Mouse (Mus musculus) small intestine, adult 2 months (tissue): ENCODE measurements around the gene Slc22a21. TPM values are rescaled to one million over a fixed set of nuclear protein-coding genes. Genes with fewer than 3 reads are reported as not detected.

ENCODE experiments used
- H3K27ac ChIP-seq: fragments of 200-500 bp; 2 replicates; pipeline ENCODE4 v1.5.1; 2012; ENCODE audit warnings: low read depth, low read length, control low read depth, inconsistent platforms; ENCODE audit not compliant: insufficient read depth
- H3K27me3 ChIP-seq: fragments of 200-500 bp; 2 replicates; pipeline ENCODE4 v1.6.1; 2012; ENCODE audit warnings: mild to moderate bottlenecking, moderate library complexity, low read length, inconsistent platforms; ENCODE audit not compliant: control insufficient read depth, insufficient read depth
- H3K36me3 ChIP-seq: fragments of 200-500 bp; 2 replicates; pipeline ENCODE4 v1.6.1; 2012; ENCODE audit warnings: mild to moderate bottlenecking, low read length, control low read depth, inconsistent platforms; ENCODE audit not compliant: control insufficient read depth, insufficient read depth
- H3K4me1 ChIP-seq: fragments of 200-500 bp; 2 replicates; pipeline ENCODE4 v1.6.1; 2012; ENCODE audit warnings: low read length, inconsistent platforms, mixed read lengths; ENCODE audit not compliant: control insufficient read depth, insufficient read depth, insufficient read length
- H3K4me3 ChIP-seq: fragments of 200-500 bp; 2 replicates; pipeline ENCODE4 v1.5.1; 2012; ENCODE audit warnings: low read depth, mild to moderate bottlenecking, control low read depth, inconsistent platforms, low read length, moderate library complexity
- CTCF ChIP-seq: fragments of 200-500 bp; IDR thresholded peaks from 2 replicates; pipeline ENCODE4 v1.5.1; 2012; ENCODE audit warnings: low read depth, mild to moderate bottlenecking, control low read depth, inconsistent platforms, low read length, moderate library complexity, mixed read lengths; ENCODE audit not compliant: insufficient replicate concordance, insufficient read length; ENCODE audit errors: extremely low read depth
- POLR2A ChIP-seq: fragments of 200-500 bp; IDR thresholded peaks from 2 replicates; pipeline ENCODE4 v1.6.1; 2012; ENCODE audit warnings: low read depth, mild to moderate bottlenecking, control low read depth, inconsistent platforms, low read length, moderate library complexity
- WGBS: fragments of 180-500 bp; shearing (Covaris S2); methylation state at CpG from one replicate; pipeline ENCODE4 v1.1.7; 2018; 5-methylcytosine and 5-hydroxymethylcytosine counted together
- polyA plus RNA-seq: library from polyadenylated mRNA; depleted of rRNA; stranded (reverse); fragments of >200 nt; gene quantifications from 2 replicates; pipeline ENCODE4 v1.2.3, GENCODE M21; 2012; rRNA removed

The Slc22a21 gene
- polyA plus RNA-seq, 1 experiment: 7.6 TPM

- peak; percentile 54; the same call in 1 of the 2 replicates for TF ChIP-seq POLR2A
- no peak for TF ChIP-seq CTCF
- peaks cover 30% of the 10 kb centered on the region for H3K4me1 ChIP-seq
- H3K36me3 ChIP-seq: no peaks in the 10 kb centered on the region
- H3K27me3 ChIP-seq: no peaks in the 10 kb centered on the region
- H3K4me3 ChIP-seq: no peak overlapping the region
- 19% methylated on average over 16 of the region's 16 CpGs for WGBS
- peak overlapping the region; percentile 97 for H3K27ac ChIP-seq
Measured at GRCm38 (mm10) chr11:53903781-53904533, 76.2 kb downstream of the Slc22a21 start.

GRCm38 (mm10) chr11:53902741-53903140, 77.4 kb downstream of the Slc22a21 start:
- 0 out of 2 replicates have a peak overlapping the region, but pooled peaks have one; percentile 97 for H3K27ac ChIP-seq
- no peaks in the 10 kb centered on the region for H3K27me3 ChIP-seq
- no peak for TF ChIP-seq POLR2A
- TF ChIP-seq CTCF: no peak
- H3K36me3 ChIP-seq: no peaks in the 10 kb centered on the region
- no peak overlapping the region for H3K4me3 ChIP-seq
- WGBS: 85% methylated on average over 14 of the region's 14 CpGs
- peaks cover 24% of the 10 kb centered on the region for H3K4me1 ChIP-seq

- 33% methylated on average over 1 of the region's 1 CpGs for WGBS
- no peak for TF ChIP-seq POLR2A
- no peak for TF ChIP-seq CTCF
- H3K27ac ChIP-seq: no peak overlapping the region
- H3K4me3 ChIP-seq: no peak overlapping the region
- H3K27me3 ChIP-seq: no peaks in the 10 kb centered on the region
- H3K4me1 ChIP-seq: peaks cover 23% of the 10 kb centered on the region
- H3K36me3 ChIP-seq: no peaks in the 10 kb centered on the region
Measured at GRCm38 (mm10) chr11:53900991-53901390, 79.1 kb downstream of the Slc22a21 start.

- 93% methylated on average over 6 of the region's 6 CpGs for WGBS
- H3K27ac ChIP-seq: no peak overlapping the region
- TF ChIP-seq POLR2A: no peak
- no peak for TF ChIP-seq CTCF
- no peaks in the 10 kb centered on the region for H3K36me3 ChIP-seq
- peaks cover 21% of the 10 kb centered on the region for H3K4me1 ChIP-seq
- H3K4me3 ChIP-seq: no peak overlapping the region
- H3K27me3 ChIP-seq: no peaks in the 10 kb centered on the region
Measured at GRCm38 (mm10) chr11:53899981-53900380, 80.2 kb downstream of the Slc22a21 start.

Other genes starting within 250 kb of the Slc22a21 start
- gene Irf1, start 210.3 kb downstream of the Slc22a21 start, polyA plus RNA-seq: 93.3 and 233 TPM in 2 replicates
- 0.25 and 1.6 TPM in 2 replicates for gene Gm17334, start 207.1 kb downstream of the Slc22a21 start, polyA plus RNA-seq
- gene Gm12216, start 121.1 kb downstream of the Slc22a21 start, polyA plus RNA-seq: 5.8 and 12.4 TPM in 2 replicates
- gene Slc22a5, start 88.7 kb downstream of the Slc22a21 start, polyA plus RNA-seq: 22.1 and 44.2 TPM in 2 replicates
- 6.3 and 18.9 TPM in 2 replicates for gene Slc22a4, start 47.8 kb upstream of the Slc22a21 start, polyA plus RNA-seq
- gene Pdlim4, start 88.7 kb upstream of the Slc22a21 start, polyA plus RNA-seq: 15.6 and 16.6 TPM in 2 replicates
- 1.5 and 1.8 TPM in 2 replicates for gene P4ha2, start 119.8 kb upstream of the Slc22a21 start, polyA plus RNA-seq